Mouse (Mus musculus): ENCODE measurements around the gene Kcnj9.

Kcnj9 gene

GRCm38 (mm10) chr1:172329131-172329530, at the start of gene Kcnj9:
Kcnj9 (minus strand) TSS chr1:172329318.
- no peak for DNase-seq (ENCODE audit: low read depth)

GRCm38 (mm10) chr1:172376758-172377458, 47.8 kb upstream of the Kcnj9 start:
- DNase-seq (ENCODE audit: low read depth): peak; percentile 76

- DNase-seq (ENCODE audit: low read depth): peak; percentile 99
Observed at GRCm38 (mm10) chr1:172376198-172376667, 47.1 kb upstream of the Kcnj9 start, which contains the start of gene Pigm. Pigm (plus strand) TSS chr1:172376546.

GRCm38 (mm10) chr1:172368768-172369418, 39.8 kb upstream of the Kcnj9 start:
- DNase-seq (ENCODE audit: low read depth): peak; percentile 90

- DNase-seq (ENCODE audit: low read depth): peak; percentile 73
Observed at GRCm38 (mm10) chr1:172364684-172365083, 35.6 kb upstream of the Kcnj9 start.

GRCm38 (mm10) chr1:172358341-172358740, 29.2 kb upstream of the Kcnj9 start:
- no peak for DNase-seq (ENCODE audit: low read depth)

- DNase-seq (ENCODE audit: low read depth): peak; percentile 72
Observed at GRCm38 (mm10) chr1:172357550-172357949, 28.4 kb upstream of the Kcnj9 start.

GRCm38 (mm10) chr1:172355336-172355735, 26.2 kb upstream of the Kcnj9 start:
- no peak for DNase-seq (ENCODE audit: low read depth)

GRCm38 (mm10) chr1:172352453-172352852, 23.3 kb upstream of the Kcnj9 start:
- no peak for DNase-seq (ENCODE audit: low read depth)

GRCm38 (mm10) chr1:172352001-172352400, 22.9 kb upstream of the Kcnj9 start:
- DNase-seq (ENCODE audit: low read depth): no peak

GRCm38 (mm10) chr1:172349916-172350812, 21.0 kb upstream of the Kcnj9 start:
- DNase-seq (ENCODE audit: low read depth): no peak

GRCm38 (mm10) chr1:172349504-172349903, 20.4 kb upstream of the Kcnj9 start:
- DNase-seq (ENCODE audit: low read depth): no peak

GRCm38 (mm10) chr1:172347382-172347781, 18.3 kb upstream of the Kcnj9 start:
- no peak for DNase-seq (ENCODE audit: low read depth)

- no peak for DNase-seq (ENCODE audit: low read depth)
Observed at GRCm38 (mm10) chr1:172346707-172347106, 17.6 kb upstream of the Kcnj9 start.

GRCm38 (mm10) chr1:172344820-172345219, 15.7 kb upstream of the Kcnj9 start:
- DNase-seq (ENCODE audit: low read depth): no peak

GRCm38 (mm10) chr1:172343914-172344313, 14.8 kb upstream of the Kcnj9 start:
- no peak for DNase-seq (ENCODE audit: low read depth)

GRCm38 (mm10) chr1:172342729-172343128, 13.6 kb upstream of the Kcnj9 start:
- no peak for DNase-seq (ENCODE audit: low read depth)

- no peak for DNase-seq (ENCODE audit: low read depth)
Observed at GRCm38 (mm10) chr1:172341386-172341785, 12.3 kb upstream of the Kcnj9 start.

- peak; percentile 80 for DNase-seq (ENCODE audit: low read depth)
Observed at GRCm38 (mm10) chr1:172340729-172341321, 11.7 kb upstream of the Kcnj9 start, which contains the start of gene Kcnj10. Kcnj10 (plus strand) TSS chr1:172341210.

GRCm38 (mm10) chr1:172337411-172338185, 8.5 kb upstream of the Kcnj9 start:
- DNase-seq (ENCODE audit: low read depth): no peak

- DNase-seq (ENCODE audit: low read depth): no peak
Observed at GRCm38 (mm10) chr1:172335804-172336203, 6.7 kb upstream of the Kcnj9 start.
